In the genomic region with DNA sequence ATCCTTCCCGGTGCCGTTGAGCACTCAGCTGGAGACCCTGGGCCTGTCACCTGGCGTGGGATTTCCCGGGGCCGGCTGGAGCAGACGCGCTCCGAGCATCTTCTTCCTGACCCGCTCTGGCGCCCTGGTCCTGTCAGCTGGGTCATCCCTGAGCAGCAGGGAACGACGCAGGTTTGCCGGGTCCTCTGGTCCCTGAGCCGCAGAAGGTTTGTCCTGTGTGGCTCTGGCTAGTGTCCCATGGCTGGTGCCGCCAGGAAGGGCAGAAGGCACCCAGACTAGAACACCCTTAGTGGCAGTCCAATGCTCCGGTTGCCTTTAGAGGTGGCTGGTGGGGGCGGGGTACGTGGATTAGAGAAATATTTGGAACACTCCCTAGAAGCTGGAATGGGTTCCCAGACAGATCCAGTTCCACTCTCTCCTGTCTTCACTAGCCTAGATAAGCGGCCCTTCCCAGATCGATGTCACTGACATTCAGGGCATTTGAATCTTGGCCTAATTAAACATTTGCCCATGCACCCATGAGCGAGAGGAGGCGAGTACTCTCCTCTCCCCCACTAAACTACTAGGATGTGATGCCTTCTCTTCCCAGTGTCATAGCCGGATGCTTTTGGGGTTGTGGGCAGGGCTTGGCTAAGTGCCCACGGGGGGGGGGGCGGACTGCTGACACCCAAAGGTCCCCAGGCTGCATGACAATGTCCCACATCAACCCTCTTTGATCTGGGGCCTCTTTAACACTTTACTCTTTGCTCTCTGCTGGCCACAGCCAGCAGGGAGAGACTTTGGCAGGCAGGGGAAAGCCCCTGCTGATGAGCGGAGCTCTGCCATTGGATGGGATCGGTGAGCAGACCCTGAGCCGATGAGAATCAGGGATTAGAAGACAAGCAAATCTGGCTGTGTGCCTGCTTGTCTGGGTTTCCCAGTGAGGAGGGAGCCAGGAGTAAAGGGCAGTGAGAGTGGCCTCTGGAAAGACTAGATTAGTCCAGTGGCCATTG, we compare ENCODE assay signal across 8 mouse cellular contexts. TPM values are rescaled to one million over a fixed set of nuclear protein-coding genes. Genes with fewer than 3 reads are reported as not detected.
DNase-seq lines count a peak whose midpoint lies in the region; ATAC-seq and TF ChIP-seq lines count a peak whose summit lies in the region.

No protein-coding gene starts in this region.

- no peak overlapping the region for H3K27ac ChIP-seq in thymus, adult 2 months (ENCODE audit: control insufficient read depth, insufficient read depth, low read length)
- H3K27ac ChIP-seq in liver, embryonic 14.5 days: no peak overlapping the region

- no peaks in the 10 kb centered on the region for H3K9me3 ChIP-seq in liver, embryonic 14.5 days (ENCODE audit: control insufficient read depth, low read length)

- peaks cover 12% of the 10 kb centered on the region; the same call in 1 of the 2 replicates for H3K4me1 ChIP-seq in thymus, adult 2 months (replicated peaks; ENCODE audit: control insufficient read depth, insufficient read depth, low read length)
- peaks cover 0 to 4% of the 10 kb centered on the region in 2 experiments; a peak in 2 of 4 replicates for H3K4me1 ChIP-seq in liver, embryonic 14.5 days (replicated peaks; ENCODE audit: control insufficient read depth in 2 of 2, insufficient read depth in 2 of 2, low read length in 1 of 2)

- H3K9ac ChIP-seq in liver, embryonic 14.5 days (replicated peaks): no peak overlapping the region; the same call in 1 of the 2 replicates

- TF ChIP-seq EP300 in liver, embryonic 14.5 days (IDR thresholded peaks at IDR 0.05; ENCODE audit: low read depth): no peak

- WGBS in thymus, adult 2 months: 10% methylated on average over 28 of the region's 28 CpGs
- 5% methylated on average over 28 of the region's 28 CpGs for WGBS in liver, embryonic 14.5 days (ENCODE audit: insufficient replicate concordance)

- H3K36me3 ChIP-seq in thymus, adult 2 months (ENCODE audit: control insufficient read depth, insufficient read depth, low read length): no peaks in the 10 kb centered on the region
- no peaks in the 10 kb centered on the region for H3K36me3 ChIP-seq in liver, embryonic 14.5 days (replicated peaks; ENCODE audit: control insufficient read depth, insufficient read depth, low read depth)

- DNase-seq in thymus, adult 2 months: no peak
- no peak for DNase-seq in thymus, postnatal 10 days (ENCODE audit: low spot score in 2 of 2)
- peak; percentile 61 to 68 for DNase-seq in cerebellum, postnatal 36 days
- DNase-seq in gastrocnemius, postnatal 25 days: peak; percentile 51
- DNase-seq in kidney, adult 11 months: peak; percentile 44
- peak; percentile 22 to 45 (median 31) for DNase-seq in liver, embryonic 14.5 days (ENCODE audit: low read depth in 3 of 3, low spot score in 3 of 3)
- peak; percentile 77 for DNase-seq in retina, adult 2 months (ENCODE audit: low read depth, low spot score)
- DNase-seq in thymus, postnatal 0 days (ENCODE audit: low spot score): no peak

- no peaks in the 10 kb centered on the region; the same call in 1 of the 2 replicates for H3K27me3 ChIP-seq in thymus, adult 2 months (ENCODE audit: control insufficient read depth, insufficient read depth, low read length)
- H3K27me3 ChIP-seq in liver, embryonic 14.5 days (ENCODE audit: control insufficient read depth, insufficient read depth, low read length): peaks cover 16% of the 10 kb centered on the region

- peak overlapping the region; percentile 36; the same call in 1 of the 2 replicates for H3K4me3 ChIP-seq in thymus, adult 2 months (ENCODE audit: control insufficient read depth, insufficient read depth, low read length)
- H3K4me3 ChIP-seq in liver, embryonic 14.5 days (ENCODE audit: insufficient read depth in 1 of 2, low read depth in 2 of 2, low read length in 2 of 2): peak overlapping the region; percentile 44 to 47

- TF ChIP-seq CTCF in thymus, adult 2 months (IDR thresholded peaks at IDR 0.05; ENCODE audit: borderline replicate concordance, control insufficient read depth, extremely low read depth, insufficient read depth, low read length, poor library complexity): no peak
- TF ChIP-seq CTCF in liver, embryonic 14.5 days (IDR thresholded peaks at IDR 0.05; ENCODE audit: low read depth): no peak

- ATAC-seq in liver, embryonic 14.5 days (ENCODE audit: insufficient read depth): peak; percentile 75

- no peak for TF ChIP-seq POLR2A in thymus, adult 2 months (IDR thresholded peaks at IDR 0.05; ENCODE audit: control insufficient read depth, extremely low read depth, insufficient read depth, low read length, poor library complexity)

- H3K4me2 ChIP-seq in liver, embryonic 14.5 days (ENCODE audit: low read depth): peak overlapping the region; percentile 66

RNA-seq across cellular contexts. Expression of a gene that starts 0.8 kb away (rescaled TPM):
- 35.3 and 39.4 TPM in 2 replicates for polyA plus RNA-seq in thymus, adult 2 months (2012; rRNA removed)
- total RNA-seq in gastrocnemius, postnatal 25 days (2021): 10 to 100 TPM in 1 of 2 experiments, 1 to 10 TPM in 1; 6.7 to 12.8 TPM
- polyA plus RNA-seq in liver, embryonic 14.5 days (2012; rRNA removed): 4.0 TPM in 2 replicates
- polyA plus RNA-seq in liver, embryonic 14.5 days (2014; fragmentation: Nextera tagmentation; extraction: Ambion mirVana): 0.66 and 0.72 TPM in 2 replicates
- 1.3 and 2.1 TPM in 2 replicates for polyA plus RNA-seq in thymus, postnatal 0 days (2015; fragmentation: Nextera tagmentation; extraction: Ambion mirVana)

RNA-seq across cellular contexts. Expression of a gene that starts 23.6 kb away (rescaled TPM):
- polyA plus RNA-seq in thymus, adult 2 months (2012; rRNA removed): 14.5 and 15.2 TPM in 2 replicates
- total RNA-seq in gastrocnemius, postnatal 25 days (2021): 100 to 1,000 TPM; 171 to 173 TPM
- polyA plus RNA-seq in liver, embryonic 14.5 days (2012; rRNA removed): 7.5 and 12.3 TPM in 2 replicates
- polyA plus RNA-seq in liver, embryonic 14.5 days (2014; fragmentation: Nextera tagmentation; extraction: Ambion mirVana): 49.3 and 51.8 TPM in 2 replicates
- polyA plus RNA-seq in thymus, postnatal 0 days (2015; fragmentation: Nextera tagmentation; extraction: Ambion mirVana): 127 and 128 TPM in 2 replicates

RNA-seq across cellular contexts. Expression of a gene that starts 45.5 kb away (rescaled TPM):
- polyA plus RNA-seq in thymus, adult 2 months (2012; rRNA removed): 0.08 and 0.13 TPM in 2 replicates
- not detected for total RNA-seq in gastrocnemius, postnatal 25 days (2021)
- 0.02 TPM in 2 replicates for polyA plus RNA-seq in liver, embryonic 14.5 days (2012; rRNA removed)
- not detected in 2 replicates for polyA plus RNA-seq in liver, embryonic 14.5 days (2014; fragmentation: Nextera tagmentation; extraction: Ambion mirVana)
- polyA plus RNA-seq in thymus, postnatal 0 days (2015; fragmentation: Nextera tagmentation; extraction: Ambion mirVana): 0.07 and 0.09 TPM in 2 replicates

Comparison
In these comparisons a context has a peak if more than half of its experiments do, and no peak if none do; other contexts are left out.
1. DNase-seq: peak in cerebellum, postnatal 36 days (2 of 2), gastrocnemius, postnatal 25 days (single experiment), kidney, adult 11 months (single experiment), liver, embryonic 14.5 days (3 of 3) and retina, adult 2 months (single experiment); none in thymus, adult 2 months (single experiment), thymus, postnatal 10 days (0 of 2) and thymus, postnatal 0 days (single experiment).